Mouse (Mus musculus) lung, adult 2 months (tissue): ENCODE data around the gene Phf12. TPM values are rescaled to one million over a fixed set of nuclear protein-coding genes. Genes with fewer than 3 reads are reported as not detected.

Experiments used
- DNase-seq: peaks from one replicate; pipeline ENCODE4 v3.0.0; 2022
- H3K4me1 ChIP-seq: fragments of 200-500 bp; 2 replicates; pipeline ENCODE4 v1.6.1; 2011; ENCODE audit warnings: low read length; ENCODE audit not compliant: control insufficient read depth, insufficient read depth
- H3K4me3 ChIP-seq: fragments of 200-500 bp; replicated peaks from 2 replicates; pipeline ENCODE3; 2011; ENCODE audit warnings: low read depth, mild to moderate bottlenecking, control low read depth, low read length; ENCODE audit errors: extremely low read depth
- CTCF ChIP-seq: fragments of 200-500 bp; IDR thresholded peaks from 2 replicates; pipeline ENCODE4 v1.5.1; 2011; ENCODE audit warnings: mild to moderate bottlenecking, low read length, control low read depth; ENCODE audit not compliant: insufficient read depth
- POLR2A ChIP-seq: fragments of 200-500 bp; IDR thresholded peaks from 2 replicates; pipeline ENCODE4 v1.6.1; 2011; ENCODE audit warnings: low read depth, mild to moderate bottlenecking, control low read depth, low read length, borderline replicate concordance; ENCODE audit errors: extremely low read depth
- WGBS: fragments of 180-500 bp; shearing (Covaris S2); methylation state at CpG from one replicate; pipeline ENCODE4 v1.1.7; 2018; 5-methylcytosine and 5-hydroxymethylcytosine counted together
- polyA plus RNA-seq: library from polyadenylated mRNA; depleted of rRNA; stranded (reverse); fragments of >200 nt; gene quantifications from 2 replicates; pipeline ENCODE4 v1.2.3, GENCODE M21; 2012; rRNA removed

Gene Phf12
- polyA plus RNA-seq, 1 experiment = 50.4 TPM

GRCm38 (mm10) chr11:78069646-78070045 lies 87.1 kb downstream of the Phf12 start:
- no peak overlapping the region for H3K4me3 ChIP-seq
- DNase-seq = no peak
- no peaks in the 10 kb centered on the region for H3K4me1 ChIP-seq
- no peak for TF ChIP-seq CTCF
- TF ChIP-seq POLR2A = no peak
- WGBS = 80% methylated on average over 6 of the region's 6 CpGs

DNA sequence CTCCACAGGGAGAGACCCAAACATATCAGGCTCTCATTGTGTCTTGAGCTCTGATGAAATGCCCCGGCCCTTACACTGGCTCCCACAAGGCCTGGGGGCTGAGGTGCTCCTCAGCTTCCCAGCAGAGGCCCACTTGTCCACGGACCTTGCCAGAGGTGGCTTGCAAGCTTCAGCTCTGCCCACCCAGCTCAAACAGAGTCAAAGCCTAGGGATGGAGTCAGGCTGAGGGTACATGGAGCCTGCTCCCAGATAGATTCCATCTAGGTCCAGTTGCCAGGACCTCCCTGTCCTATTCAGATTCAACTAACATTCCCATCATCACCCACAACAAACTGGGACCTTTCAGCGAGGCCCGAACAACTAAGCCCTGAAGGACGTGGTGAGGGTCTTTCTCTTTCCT lies 89.4 kb downstream of the Phf12 start:
- TF ChIP-seq POLR2A = no peak
- no peak for TF ChIP-seq CTCF
- H3K4me1 ChIP-seq = no peaks in the 10 kb centered on the region
- H3K4me3 ChIP-seq = no peak overlapping the region
- 79% methylated on average over 5 of the region's 5 CpGs for WGBS
- no peak for DNase-seq

DNA sequence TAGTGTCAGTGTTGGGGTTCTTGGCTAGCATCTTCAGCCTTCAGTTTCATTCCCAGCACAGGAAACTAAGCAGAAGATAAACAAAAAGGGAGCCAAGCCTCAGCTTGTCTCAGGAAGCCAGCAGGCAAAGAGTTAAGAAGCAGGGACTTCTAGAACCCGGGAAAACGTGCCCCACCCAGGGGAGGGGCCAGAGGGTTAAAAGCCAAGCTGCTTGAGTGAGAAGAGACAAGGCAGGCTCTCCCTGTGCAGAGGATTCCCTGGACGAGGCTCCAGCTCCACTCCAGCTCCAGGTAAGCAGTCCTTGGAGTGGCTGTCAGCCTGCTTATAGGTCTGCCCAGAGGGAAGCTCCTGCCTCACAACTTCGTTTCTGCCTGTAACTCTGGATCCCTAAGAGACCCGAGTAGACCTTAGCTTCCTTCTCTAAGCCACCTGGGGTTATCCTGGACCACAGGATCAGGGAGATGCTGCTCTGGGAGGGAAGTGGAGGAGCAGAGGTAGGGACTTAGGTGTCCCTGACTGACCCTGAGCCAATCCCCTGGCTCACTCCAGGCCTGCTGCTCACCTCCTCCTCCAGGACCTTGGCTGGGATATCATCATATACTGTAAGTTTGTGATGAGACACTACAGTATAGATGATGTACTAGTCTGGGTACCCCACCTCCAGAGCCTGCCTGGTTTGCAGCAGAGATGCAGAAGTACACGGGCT lies 90.0 kb downstream of the Phf12 start:
- WGBS = 23% methylated on average over 6 of the region's 6 CpGs

GRCm38 (mm10) chr11:78073577-78074276 lies 91.2 kb downstream of the Phf12 start:
- H3K4me3 ChIP-seq = no peak overlapping the region
- H3K4me1 ChIP-seq = no peaks in the 10 kb centered on the region
- DNase-seq = no peak
- TF ChIP-seq POLR2A = no peak
- no peak for TF ChIP-seq CTCF
- 91% methylated on average over 9 of the region's 9 CpGs for WGBS

More for the DNA sequence above, 90.0 kb downstream of the Phf12 start:
- no peak for DNase-seq
- Histone ChIP-seq H3K4me3 (no peak overlapping the region), H3K4me1 (no peaks in the 10 kb centered on the region)
- TF ChIP-seq CTCF = no peak

GRCm38 (mm10) chr11:78074277-78074652 lies 91.7 kb downstream of the Phf12 start:
- WGBS = 93% methylated on average over 2 of the region's 2 CpGs
- no peak for TF ChIP-seq POLR2A
- no peak for TF ChIP-seq CTCF
- H3K4me3 ChIP-seq = no peak overlapping the region
- H3K4me1 ChIP-seq = no peaks in the 10 kb centered on the region; the same call in 1 of the 2 replicates
- DNase-seq = no peak

DNA sequence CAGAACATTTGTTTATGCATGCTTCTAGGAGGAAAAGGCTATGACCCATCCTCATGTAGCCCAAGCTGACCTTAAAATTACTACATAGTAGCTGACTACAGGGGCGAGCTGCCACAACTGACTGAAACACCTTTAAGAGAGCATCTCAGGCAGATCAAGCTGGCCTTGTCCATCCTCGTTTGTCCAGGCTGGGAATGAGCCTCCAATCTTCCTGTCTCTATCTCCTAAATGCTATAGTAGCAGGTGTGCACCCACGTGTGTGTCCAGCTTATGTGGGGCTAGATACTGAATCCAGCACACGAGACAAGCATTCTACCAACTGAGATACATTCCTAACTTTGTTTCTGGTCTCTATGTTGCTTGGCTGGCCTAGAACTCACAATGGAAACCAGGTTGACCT lies 92.1 kb downstream of the Phf12 start:
- DNase-seq = no peak
- no peaks in the 10 kb centered on the region; the same call in 1 of the 2 replicates for H3K4me1 ChIP-seq
- TF ChIP-seq POLR2A = no peak
- TF ChIP-seq CTCF = no peak
- 89% methylated on average over 4 of the region's 4 CpGs for WGBS
- no peak overlapping the region for H3K4me3 ChIP-seq

Other genes starting within 250 kb of the Phf12 start
- gene Myo18a, start 219.5 kb upstream of the Phf12 start, polyA plus RNA-seq = 63.7 and 92.1 TPM in 2 replicates
- gene Gm10277, start 195.0 kb upstream of the Phf12 start, polyA plus RNA-seq = not detected in 2 replicates
- 0.60 and 1.3 TPM in 2 replicates for gene Pipox, start 88.7 kb upstream of the Phf12 start, polyA plus RNA-seq
- 0.12 and 0.19 TPM in 2 replicates for gene Sez6, start 52.0 kb upstream of the Phf12 start, polyA plus RNA-seq
- 7.9 and 8.7 TPM in 2 replicates for gene Dhrs13, start 49.5 kb downstream of the Phf12 start, polyA plus RNA-seq
- 114 and 145 TPM in 2 replicates for gene Flot2, start 55.2 kb downstream of the Phf12 start, polyA plus RNA-seq
- 23.9 and 27.8 TPM in 2 replicates for gene Eral1, start 97.6 kb downstream of the Phf12 start, polyA plus RNA-seq
- 21.6 and 25.6 TPM in 2 replicates for gene Fam222b, start 111.9 kb downstream of the Phf12 start, polyA plus RNA-seq
- gene Traf4, start 182.8 kb downstream of the Phf12 start, polyA plus RNA-seq = 37.0 and 42.8 TPM in 2 replicates
- gene Nek8, start 193.9 kb downstream of the Phf12 start, polyA plus RNA-seq = 16.1 and 18.9 TPM in 2 replicates
- 38.0 and 44.2 TPM in 2 replicates for gene Tlcd1, start 194.0 kb downstream of the Phf12 start, polyA plus RNA-seq
- gene Rpl23a, start 200.8 kb downstream of the Phf12 start, polyA plus RNA-seq = 103 and 212 TPM in 2 replicates
- gene Rab34, start 205.7 kb downstream of the Phf12 start, polyA plus RNA-seq = 45.4 and 59.2 TPM in 2 replicates
- gene Proca1, start 210.6 kb downstream of the Phf12 start, polyA plus RNA-seq = 0.87 and 1.4 TPM in 2 replicates